ENCODE assay signal across 8 mouse cellular contexts in genomic region chr9:105495316-105496174, GRCm38 (mm10). TPM values are rescaled to one million over a fixed set of nuclear protein-coding genes. Genes with fewer than 3 reads are reported as not detected.
A peak's percentile ranks its signal among the peaks of the same experiment; 100 is the strongest.
DNase-seq lines count a peak whose midpoint lies in the region; ATAC-seq and TF ChIP-seq lines count a peak whose summit lies in the region.

No protein-coding gene starts in this region.

- H3K4me2 ChIP-seq in limb, embryonic 15.5 days, result peak overlapping the region; percentile 84
- peak overlapping the region; percentile 92 for H3K4me2 ChIP-seq in midbrain, postnatal 0 days (ENCODE audit: low read depth, low read length, poor library complexity, severe bottlenecking)
- H3K4me2 ChIP-seq in stomach, postnatal 0 days (replicated peaks; ENCODE audit: low read depth), result peak overlapping the region; percentile 95

- no peak for TF ChIP-seq EP300 in stomach, postnatal 0 days (optimal IDR thresholded peaks at IDR 0.05)

- H3K4me3 ChIP-seq in C2C12 (ENCODE audit: insufficient read depth, poor library complexity, severe bottlenecking), result peak overlapping the region; percentile 66
- H3K4me3 ChIP-seq in limb, embryonic 15.5 days, result peak overlapping the region; percentile 91
- H3K4me3 ChIP-seq in midbrain, postnatal 0 days (ENCODE audit: low read depth, low read length), result peak overlapping the region; percentile 63
- peak overlapping the region; percentile 88 for H3K4me3 ChIP-seq in stomach, postnatal 0 days (ENCODE audit: low read depth, low read length)

- TF ChIP-seq CTCF in C2C12 (IDR thresholded peaks at IDR 0.05; ENCODE audit: control insufficient read depth, insufficient read depth, insufficient read length), result peak; percentile 27
- peak; percentile 92 for TF ChIP-seq CTCF in midbrain, postnatal 0 days (IDR thresholded peaks at IDR 0.05)
- TF ChIP-seq CTCF in stomach, postnatal 0 days (IDR thresholded peaks at IDR 0.05; ENCODE audit: low read depth), result peak; percentile 88

- 1% methylated on average over 39 of the region's 39 CpGs for WGBS in limb, embryonic 15.5 days
- WGBS in midbrain, postnatal 0 days, result 1% methylated on average over 37 of the region's 39 CpGs
- WGBS in stomach, postnatal 0 days, result under 1% methylated on average over 39 of the region's 39 CpGs

- H3K9me3 ChIP-seq in limb, embryonic 15.5 days, result no peaks in the 10 kb centered on the region
- H3K9me3 ChIP-seq in midbrain, postnatal 0 days (ENCODE audit: low read length), result no peaks in the 10 kb centered on the region
- no peaks in the 10 kb centered on the region for H3K9me3 ChIP-seq in stomach, postnatal 0 days (ENCODE audit: control insufficient read depth, low read length)

- peaks cover 9% of the 10 kb centered on the region for H3K79me3 ChIP-seq in C2C12 (ENCODE audit: low read depth)

- peak overlapping the region; percentile 81 for H3ac ChIP-seq in C2C12 (ENCODE audit: control insufficient read depth, insufficient read length, low read depth)

- peak overlapping the region; percentile 90 for H3K9ac ChIP-seq in limb, embryonic 15.5 days
- H3K9ac ChIP-seq in midbrain, postnatal 0 days (replicated peaks; ENCODE audit: low read length, poor library complexity, severe bottlenecking), result peak overlapping the region; percentile 77
- peak overlapping the region; percentile 94 for H3K9ac ChIP-seq in stomach, postnatal 0 days (ENCODE audit: low read length)

- peak; percentile 91 for DNase-seq in embryo, embryonic 10.5 days (ENCODE audit: low spot score)
- peak; percentile 51 to 60 for DNase-seq in heart, adult 9 months (ENCODE audit: low spot score in 2 of 2)
- peak; percentile 55 to 57 for DNase-seq in kidney, adult 8-10 months
- DNase-seq in midbrain, postnatal 0 days (ENCODE audit: low spot score), result peak; percentile 94
- DNase-seq in stomach, postnatal 0 days (ENCODE audit: low spot score), result peak; percentile 31

- H3K79me2 ChIP-seq in C2C12 (ENCODE audit: control insufficient read depth, insufficient read depth), result peaks cover 41% of the 10 kb centered on the region

- H3K4me1 ChIP-seq in limb, embryonic 15.5 days, result peaks cover 5% of the 10 kb centered on the region
- H3K4me1 ChIP-seq in midbrain, postnatal 0 days (ENCODE audit: insufficient read depth, low read length), result peaks cover 4% of the 10 kb centered on the region; the same call in 1 of the 2 replicates
- H3K4me1 ChIP-seq in stomach, postnatal 0 days (replicated peaks; ENCODE audit: control insufficient read depth, insufficient read depth), result no peaks in the 10 kb centered on the region

- peak; percentile 57 for ATAC-seq in activated CD4-positive, CD25-positive, alpha-beta regulatory T cell, adult 4 months
- ATAC-seq in limb, embryonic 15.5 days (ENCODE audit: insufficient number of reproducible peaks, low FRiP score, low TSS enrichment, low read depth), result peak; percentile 47; the same call in 1 of the 2 replicates
- peak; percentile 69; the same call in 1 of the 2 replicates for ATAC-seq in midbrain, postnatal 0 days (ENCODE audit: low FRiP score)
- ATAC-seq in stomach, postnatal 0 days (ENCODE audit: low FRiP score, low TSS enrichment), result peak; percentile 50

- peak overlapping the region; percentile 96 for H3K27ac ChIP-seq in limb, embryonic 15.5 days
- peak overlapping the region; percentile 89 for H3K27ac ChIP-seq in midbrain, postnatal 0 days (ENCODE audit: low read depth, low read length)
- H3K27ac ChIP-seq in stomach, postnatal 0 days (replicated peaks), result peak overlapping the region; percentile 97

- H3K36me3 ChIP-seq in C2C12 (ENCODE audit: control insufficient read depth, insufficient read depth), result no peaks in the 10 kb centered on the region
- H3K36me3 ChIP-seq in limb, embryonic 15.5 days, result no peaks in the 10 kb centered on the region
- H3K36me3 ChIP-seq in midbrain, postnatal 0 days (ENCODE audit: insufficient read depth, low read length), result no peaks in the 10 kb centered on the region
- H3K36me3 ChIP-seq in stomach, postnatal 0 days (ENCODE audit: control insufficient read depth, insufficient read depth, low read length), result no peaks in the 10 kb centered on the region

- peaks cover 4% of the 10 kb centered on the region for H3K27me3 ChIP-seq in C2C12 (ENCODE audit: control insufficient read depth, insufficient read depth, insufficient read length)
- no peaks in the 10 kb centered on the region for H3K27me3 ChIP-seq in limb, embryonic 15.5 days
- H3K27me3 ChIP-seq in midbrain, postnatal 0 days (ENCODE audit: insufficient read depth, low read length), result no peaks in the 10 kb centered on the region
- no peaks in the 10 kb centered on the region for H3K27me3 ChIP-seq in stomach, postnatal 0 days (ENCODE audit: control insufficient read depth, insufficient read depth, low read length)

TF ChIP-seq in C2C12, 6 proteins besides CTCF, POLR2A, EP300 and RAD21:
- no peak for TF ChIP-seq MYOD1 (IDR thresholded peaks at IDR 0.05; ENCODE audit: control insufficient read depth, insufficient read length, low read depth)

RNA-seq across cellular contexts. Expression of gene Atp2c1, which starts 31.6 kb away (rescaled TPM):
- polyA plus RNA-seq in C2C12 (2012; fragmentation: generic; extraction: Trizol), result 20.7 TPM
- polyA plus RNA-seq in activated CD4-positive, CD25-positive, alpha-beta regulatory T cell, adult 4 months (2017; shearing (Covaris generic)), result 10 to 100 TPM; 19.7 to 19.9 TPM
- polyA plus RNA-seq in limb, embryonic 15.5 days (2015; fragmentation: Nextera tagmentation; extraction: Ambion mirVana), result 56.2 and 59.1 TPM in 2 replicates
- total RNA-seq in midbrain, postnatal 0 days (2014; rRNA removed), result 157 and 184 TPM in 2 replicates
- 65.7 and 70.6 TPM in 2 replicates for polyA plus RNA-seq in midbrain, postnatal 0 days (2015; fragmentation: Nextera tagmentation; extraction: Ambion mirVana)
- 33.2 and 36.6 TPM in 2 replicates for polyA plus RNA-seq in stomach, postnatal 0 days (2015; fragmentation: Nextera tagmentation; extraction: Ambion mirVana)

Comparison
In these comparisons a context has a peak if more than half of its experiments do, and no peak if none do; other contexts are left out.
1. Peak in every context shown above with its lines: DNase-seq, ATAC-seq, H3K4me3 ChIP-seq and H3K27ac ChIP-seq.
2. CTCF ChIP-seq: peak in every context shown above with its lines; median percentile 92 in midbrain, postnatal 0 days; 88 in stomach, postnatal 0 days; 27 in C2C12.
3. DNase-seq: peak in every context shown above with its lines; median percentile 94 in midbrain, postnatal 0 days; 91 in embryo, embryonic 10.5 days; 56 in kidney, adult 8-10 months; 56 in heart, adult 9 months; 31 in stomach, postnatal 0 days.